Mouse (Mus musculus): ENCODE data around the gene Gzmm.
A peak's percentile ranks its signal among the peaks of the same experiment; 100 is the strongest.

The Gzmm gene

GRCm38 (mm10) chr10:79729357-79729965, 40.6 kb downstream of the Gzmm start:
- DNase-seq (ENCODE audit: low spot score) = no peak

- DNase-seq (ENCODE audit: low spot score) = no peak
These were observed 43.7 kb downstream of the Gzmm start for GRCm38 (mm10) chr10:79732500-79732899.

GRCm38 (mm10) chr10:79733847-79734246, 45.0 kb downstream of the Gzmm start:
- DNase-seq (ENCODE audit: low spot score) = no peak

- DNase-seq (ENCODE audit: low spot score) = no peak
These were observed 46.5 kb downstream of the Gzmm start for GRCm38 (mm10) chr10:79735361-79735760.

- no peak for DNase-seq (ENCODE audit: low spot score)
These were observed 47.9 kb downstream of the Gzmm start for GRCm38 (mm10) chr10:79736706-79737105.

GRCm38 (mm10) chr10:79738259-79738658, 49.4 kb downstream of the Gzmm start:
- peak; percentile 69 for DNase-seq (ENCODE audit: low spot score)

GRCm38 (mm10) chr10:79739234-79739633, 50.4 kb downstream of the Gzmm start:
- DNase-seq (ENCODE audit: low spot score) = no peak

- peak; percentile 42 for DNase-seq (ENCODE audit: low spot score)
These were observed 52.0 kb downstream of the Gzmm start for GRCm38 (mm10) chr10:79740863-79741262.

GRCm38 (mm10) chr10:79743161-79743560, 54.3 kb downstream of the Gzmm start:
- peak; percentile 39 for DNase-seq (ENCODE audit: low spot score)

GRCm38 (mm10) chr10:79743650-79744365, 55.0 kb downstream of the Gzmm start:
- no peak for DNase-seq (ENCODE audit: low spot score)

All from testis, postnatal 10 days (tissue).